Mouse (Mus musculus) forebrain, embryonic 13.5 days (tissue): ENCODE results near the gene Dnah11. TPM values are rescaled to one million over a fixed set of nuclear protein-coding genes. Genes with fewer than 3 reads are reported as not detected.

ENCODE experiments used
- ATAC-seq: fragments of 200-750 bp; cut with Nextera tagmentation; 2 replicates; pipeline ENCODE4 v1.8.0; 2017
- H3K27ac ChIP-seq: fragments of 300-500 bp; sonication (generic); 2 replicates; pipeline ENCODE4 v1.5.1; 2015; ENCODE audit warnings: inconsistent platforms, mild to moderate bottlenecking, moderate library complexity
- H3K27me3 ChIP-seq: fragments of 300-500 bp; sonication (generic); 2 replicates; pipeline ENCODE4 v1.6.1; 2015; ENCODE audit warnings: mild to moderate bottlenecking, inconsistent platforms
- H3K36me3 ChIP-seq: fragments of 300-500 bp; sonication (generic); 2 replicates; pipeline ENCODE4 v1.6.1; 2015; ENCODE audit warnings: mild to moderate bottlenecking, inconsistent platforms; ENCODE audit not compliant: poor library complexity, severe bottlenecking
- H3K4me1 ChIP-seq: fragments of 300-500 bp; sonication (generic); 2 replicates; pipeline ENCODE4 v1.6.1; 2015; ENCODE audit warnings: inconsistent platforms
- H3K4me2 ChIP-seq: fragments of 300-500 bp; sonication (generic); 2 replicates; pipeline ENCODE4 v1.6.1; 2015; ENCODE audit warnings: inconsistent platforms, mild to moderate bottlenecking, moderate library complexity
- H3K4me3 ChIP-seq: fragments of 300-500 bp; sonication (generic); 2 replicates; pipeline ENCODE4 v1.5.1; 2015; ENCODE audit warnings: mild to moderate bottlenecking, inconsistent platforms
- H3K9ac ChIP-seq: fragments of 300-500 bp; sonication (generic); 2 replicates; pipeline ENCODE4 v1.6.1; 2015; ENCODE audit warnings: mild to moderate bottlenecking, inconsistent platforms
- H3K9me3 ChIP-seq: fragments of 300-500 bp; sonication (generic); replicated peaks from 2 replicates; pipeline ENCODE4 v1.6.1; 2016; ENCODE audit warnings: inconsistent platforms
- WGBS: fragments of 180-500 bp; shearing (Covaris S2); methylation state at CpG from one replicate; pipeline ENCODE4 v1.1.7; 2015; 5-methylcytosine and 5-hydroxymethylcytosine counted together
- polyA plus RNA-seq: library from polyadenylated mRNA; unstranded; fragments of >200 nt; fragmentation: Nextera tagmentation; extraction: Ambion mirVana; gene quantifications from 2 replicates; pipeline ENCODE4 v1.2.1, GENCODE M21; 2015

The Dnah11 gene
- 0.10 and 0.29 TPM in 2 replicates for polyA plus RNA-seq

- Histone ChIP-seq H3K4me2 (peak within 1 kb of the TSS; percentile 93), H3K27ac (no peak within 1 kb of the TSS), H3K27me3 (peaks cover 46% of the 10 kb centered on the region), H3K9me3 (no peaks in the 10 kb centered on the region), H3K4me1 (peaks cover 10% of the 10 kb centered on the region; the same call in 1 of the 2 replicates), H3K36me3 (no peaks in the 10 kb centered on the region), H3K9ac (peak within 1 kb of the TSS; percentile 51), H3K4me3 (peak within 1 kb of the TSS; percentile 50)
- peak; percentile 99 for ATAC-seq
- WGBS: 0% methylated on average over 47 of the region's 47 CpGs
These were observed at the start of gene Dnah11 for GRCm38 (mm10) chr12:118198386-118199093. Gene Dnah11 (minus strand): TSS chr12:118199043.

- Histone ChIP-seq H3K27ac (no peak overlapping the region), H3K4me1 (no peaks in the 10 kb centered on the region), H3K9me3 (no peaks in the 10 kb centered on the region), H3K4me2 (no peak overlapping the region), H3K36me3 (no peaks in the 10 kb centered on the region), H3K27me3 (no peaks in the 10 kb centered on the region), H3K9ac (no peak overlapping the region), H3K4me3 (no peak overlapping the region)
- WGBS: 77% methylated on average over 3 of the region's 3 CpGs
- no peak for ATAC-seq
These were observed 22.3 kb upstream of the Dnah11 start for GRCm38 (mm10) chr12:118221182-118221581.

- Histone ChIP-seq H3K4me2 (no peak overlapping the region), H3K36me3 (no peaks in the 10 kb centered on the region), H3K4me3 (no peak overlapping the region), H3K27me3 (no peaks in the 10 kb centered on the region), H3K27ac (no peak overlapping the region), H3K9me3 (no peaks in the 10 kb centered on the region), H3K4me1 (no peaks in the 10 kb centered on the region), H3K9ac (no peak overlapping the region)
- ATAC-seq: no peak
These were observed 21.2 kb upstream of the Dnah11 start for GRCm38 (mm10) chr12:118220062-118220461.

GRCm38 (mm10) chr12:118212163-118212562, 13.3 kb upstream of the Dnah11 start:
- Histone ChIP-seq H3K36me3 (no peaks in the 10 kb centered on the region), H3K9ac (no peak overlapping the region), H3K4me3 (no peak overlapping the region), H3K27ac (no peak overlapping the region), H3K27me3 (no peaks in the 10 kb centered on the region), H3K4me1 (no peaks in the 10 kb centered on the region), H3K9me3 (no peaks in the 10 kb centered on the region), H3K4me2 (no peak overlapping the region)
- no peak for ATAC-seq
- WGBS: 81% methylated on average over 2 of the region's 2 CpGs

GRCm38 (mm10) chr12:118196583-118196982, 2.3 kb downstream of the Dnah11 start:
- Histone ChIP-seq H3K36me3 (no peaks in the 10 kb centered on the region), H3K4me3 (no peak overlapping the region), H3K9me3 (no peaks in the 10 kb centered on the region), H3K9ac (no peak overlapping the region), H3K4me1 (peaks cover 10% of the 10 kb centered on the region; the same call in 1 of the 2 replicates), H3K4me2 (no peak overlapping the region), H3K27me3 (peaks cover 53% of the 10 kb centered on the region), H3K27ac (no peak overlapping the region)
- ATAC-seq: no peak
- 40% methylated on average over 2 of the region's 2 CpGs for WGBS

- Histone ChIP-seq H3K36me3 (no peaks in the 10 kb centered on the region), H3K4me1 (peaks cover 9% of the 10 kb centered on the region), H3K27me3 (peaks cover 28% of the 10 kb centered on the region), H3K4me3 (no peak overlapping the region), H3K27ac (no peak overlapping the region), H3K4me2 (no peak overlapping the region), H3K9me3 (no peaks in the 10 kb centered on the region), H3K9ac (no peak overlapping the region)
- ATAC-seq: no peak
- 72% methylated on average over 3 of the region's 3 CpGs for WGBS
These were observed 9.3 kb downstream of the Dnah11 start for GRCm38 (mm10) chr12:118189535-118189934.

GRCm38 (mm10) chr12:118187663-118188062, 11.2 kb downstream of the Dnah11 start:
- peaks cover 19% of the 10 kb centered on the region for H3K27me3 ChIP-seq
- no peak overlapping the region for H3K4me3 ChIP-seq
- no peak for ATAC-seq
- no peak overlapping the region for H3K9ac ChIP-seq
- WGBS: 25% methylated on average over 2 of the region's 2 CpGs
- no peaks in the 10 kb centered on the region for H3K36me3 ChIP-seq
- H3K27ac ChIP-seq: no peak overlapping the region
- H3K4me1 ChIP-seq: peaks cover 9% of the 10 kb centered on the region
- no peaks in the 10 kb centered on the region for H3K9me3 ChIP-seq
- H3K4me2 ChIP-seq: no peak overlapping the region

GRCm38 (mm10) chr12:118186881-118187489, 11.9 kb downstream of the Dnah11 start:
- H3K27me3 ChIP-seq: peaks cover 19% of the 10 kb centered on the region
- ATAC-seq: peak; percentile 50; the same call in 1 of the 2 replicates
- H3K4me3 ChIP-seq: no peak overlapping the region
- H3K27ac ChIP-seq: no peak overlapping the region
- no peaks in the 10 kb centered on the region for H3K9me3 ChIP-seq
- H3K9ac ChIP-seq: no peak overlapping the region
- WGBS: 7% methylated on average over 4 of the region's 4 CpGs
- peaks cover 9% of the 10 kb centered on the region for H3K4me1 ChIP-seq
- H3K36me3 ChIP-seq: no peaks in the 10 kb centered on the region
- no peak overlapping the region for H3K4me2 ChIP-seq

- ATAC-seq: no peak
- no peaks in the 10 kb centered on the region for H3K36me3 ChIP-seq
- no peak overlapping the region for H3K9ac ChIP-seq
- 32% methylated on average over 4 of the region's 4 CpGs for WGBS
- H3K4me3 ChIP-seq: no peak overlapping the region
- H3K4me2 ChIP-seq: no peak overlapping the region
- H3K27me3 ChIP-seq: peaks cover 19% of the 10 kb centered on the region
- H3K9me3 ChIP-seq: no peaks in the 10 kb centered on the region
- H3K4me1 ChIP-seq: peaks cover 9% of the 10 kb centered on the region
- no peak overlapping the region for H3K27ac ChIP-seq
These were observed 12.5 kb downstream of the Dnah11 start for GRCm38 (mm10) chr12:118186120-118186880.

- no peaks in the 10 kb centered on the region for H3K36me3 ChIP-seq
- H3K27ac ChIP-seq: no peak overlapping the region
- no peaks in the 10 kb centered on the region for H3K9me3 ChIP-seq
- peaks cover 9% of the 10 kb centered on the region for H3K4me1 ChIP-seq
- no peak overlapping the region for H3K4me2 ChIP-seq
- 84% methylated on average over 1 of the region's 1 CpGs for WGBS
- H3K9ac ChIP-seq: no peak overlapping the region
- ATAC-seq: no peak
- peaks cover 12% of the 10 kb centered on the region for H3K27me3 ChIP-seq
- no peak overlapping the region for H3K4me3 ChIP-seq
These were observed 14.1 kb downstream of the Dnah11 start for GRCm38 (mm10) chr12:118184731-118185130.

GRCm38 (mm10) chr12:118177756-118178155, 21.1 kb downstream of the Dnah11 start:
- no peak overlapping the region for H3K4me2 ChIP-seq
- 93% methylated on average over 5 of the region's 5 CpGs for WGBS
- no peak overlapping the region for H3K9ac ChIP-seq
- no peaks in the 10 kb centered on the region for H3K27me3 ChIP-seq
- H3K4me3 ChIP-seq: no peak overlapping the region
- no peak overlapping the region for H3K27ac ChIP-seq
- ATAC-seq: no peak
- no peaks in the 10 kb centered on the region for H3K9me3 ChIP-seq
- H3K36me3 ChIP-seq: no peaks in the 10 kb centered on the region
- H3K4me1 ChIP-seq: no peaks in the 10 kb centered on the region

- no peak overlapping the region for H3K27ac ChIP-seq
- WGBS: 48% methylated on average over 4 of the region's 4 CpGs
- peaks cover 9% of the 10 kb centered on the region; the same call in 1 of the 2 replicates for H3K9me3 ChIP-seq
- H3K36me3 ChIP-seq: no peaks in the 10 kb centered on the region
- ATAC-seq: no peak
- H3K4me2 ChIP-seq: no peak overlapping the region
- H3K27me3 ChIP-seq: no peaks in the 10 kb centered on the region
- H3K4me1 ChIP-seq: 0 out of 2 replicates have a peak, but pooled peaks cover 4% of the 10 kb centered on the region
- no peak overlapping the region for H3K9ac ChIP-seq
- H3K4me3 ChIP-seq: no peak overlapping the region
These were observed 34.1 kb downstream of the Dnah11 start for GRCm38 (mm10) chr12:118164785-118165184.
